Mouse (Mus musculus) heart, postnatal 0 days (tissue): ENCODE data around the gene Dag1.

Source experiments
- CTCF ChIP-seq: IDR thresholded peaks from 2 replicates; pipeline ENCODE4 v1.5.1; 2016; ENCODE audit warnings: antibody characterized with exemption, control low read depth, low read depth
- EP300 ChIP-seq: IDR thresholded peaks from 2 replicates; pipeline ENCODE4 v1.6.1; 2016; ENCODE audit warnings: antibody characterized with exemption, low read depth

- TF ChIP-seq EP300 (no peak), CTCF (no peak)
Observed at GRCm38 (mm10) chr9:108196920-108197677, 66.7 kb downstream of the Dag1 start.
